Comparison of ENCODE assay signal across 14 mouse cellular contexts in genomic region chrX:139775084-139775612, GRCm38 (mm10). TPM values are rescaled to one million over a fixed set of nuclear protein-coding genes. Genes with fewer than 3 reads are reported as not detected.
DNase-seq lines count a peak whose midpoint lies in the region; ATAC-seq lines count a peak whose summit lies in the region.
"Had no signal": no experiment of that assay in that cellular context is flagged by ENCODE, and none has a peak within 500 bp of the region (broad histone marks: within the 10 kb centered on the region; RNA-seq: fewer than 3 reads in every experiment).

No protein-coding gene starts in this region.

- no peak overlapping the region for H3K4me3 ChIP-seq in liver, embryonic 13.5 days (replicated peaks)
- no peak overlapping the region for H3K4me3 ChIP-seq in liver, embryonic 11.5 days (ENCODE audit: low read depth, low read length)
- no peak overlapping the region for H3K4me3 ChIP-seq in intestine, embryonic 16.5 days (ENCODE audit: low read length)
- no peak overlapping the region for H3K4me3 ChIP-seq in midbrain, embryonic 14.5 days (replicated peaks; ENCODE audit: low read depth, low read length)
- H3K4me3 ChIP-seq: embryonic facial prominence, embryonic 10.5 days; heart, adult 2 months had no signal

- ATAC-seq in liver, embryonic 13.5 days (ENCODE audit: low read depth): 0 out of 2 replicates have a peak, but pooled peaks have one; percentile 3
- ATAC-seq in liver, embryonic 11.5 days (replicated peaks; ENCODE audit: low FRiP score): no peak
- peak; percentile 52 for ATAC-seq in intestine, embryonic 16.5 days
- no peak for ATAC-seq in midbrain, embryonic 14.5 days (ENCODE audit: low FRiP score, low TSS enrichment)
- ATAC-seq: forebrain, embryonic 14.5 days; midbrain, embryonic 16.5 days had no signal

- peaks cover 11% of the 10 kb centered on the region; the same call in 1 of the 2 replicates for H3K4me1 ChIP-seq in liver, embryonic 13.5 days (replicated peaks)
- no peaks in the 10 kb centered on the region for H3K4me1 ChIP-seq in liver, embryonic 11.5 days (replicated peaks; ENCODE audit: control insufficient read depth, insufficient read depth, low read length)
- peaks cover 4% of the 10 kb centered on the region; the same call in 1 of the 2 replicates for H3K4me1 ChIP-seq in intestine, embryonic 16.5 days (ENCODE audit: control insufficient read depth, insufficient read depth, low read length)
- no peaks in the 10 kb centered on the region for H3K4me1 ChIP-seq in midbrain, embryonic 14.5 days (ENCODE audit: control insufficient read depth, insufficient read depth, low read length)
- H3K4me1 ChIP-seq: embryonic facial prominence, embryonic 10.5 days had no signal

- H3K27ac ChIP-seq in liver, embryonic 13.5 days: no peak overlapping the region
- no peak overlapping the region for H3K27ac ChIP-seq in liver, embryonic 11.5 days (ENCODE audit: low read depth, low read length)
- no peak overlapping the region for H3K27ac ChIP-seq in intestine, embryonic 16.5 days (ENCODE audit: low read length)
- H3K27ac ChIP-seq in midbrain, embryonic 14.5 days (replicated peaks; ENCODE audit: low read depth, low read length): no peak overlapping the region
- H3K27ac ChIP-seq: embryonic facial prominence, embryonic 10.5 days; heart, adult 2 months; liver, embryonic 14.5 days had no signal

- WGBS in liver, embryonic 13.5 days (ENCODE audit: insufficient replicate concordance): 60% methylated on average over 7 of the region's 7 CpGs
- 76% methylated on average over 7 of the region's 7 CpGs for WGBS in liver, embryonic 11.5 days
- 55% methylated on average over 7 of the region's 7 CpGs for WGBS in intestine, embryonic 16.5 days
- 74% methylated on average over 7 of the region's 7 CpGs for WGBS in midbrain, embryonic 14.5 days

- H3K9ac ChIP-seq in liver, embryonic 13.5 days: no peak overlapping the region
- no peak overlapping the region for H3K9ac ChIP-seq in liver, embryonic 11.5 days (ENCODE audit: low read depth, low read length)
- no peak overlapping the region for H3K9ac ChIP-seq in intestine, embryonic 16.5 days (ENCODE audit: low read depth, low read length)
- no peak overlapping the region for H3K9ac ChIP-seq in midbrain, embryonic 14.5 days (replicated peaks; ENCODE audit: low read length)
- H3K9ac ChIP-seq: liver, embryonic 14.5 days had no signal

- H3K9me3 ChIP-seq in liver, embryonic 13.5 days (replicated peaks): no peaks in the 10 kb centered on the region
- H3K9me3 ChIP-seq in liver, embryonic 11.5 days (ENCODE audit: control insufficient read depth, low read length): no peaks in the 10 kb centered on the region
- H3K9me3 ChIP-seq in intestine, embryonic 16.5 days (ENCODE audit: control insufficient read depth, low read length): no peaks in the 10 kb centered on the region
- H3K9me3 ChIP-seq in midbrain, embryonic 14.5 days (ENCODE audit: control insufficient read depth, low read length): no peaks in the 10 kb centered on the region
- H3K9me3 ChIP-seq: embryonic facial prominence, embryonic 10.5 days had no signal

- intact Hi-C loops in gastrocnemius, postnatal 14 days (cut with DNase I; ENCODE audit: low total_unique reads): no loop called here

- no peaks in the 10 kb centered on the region for H3K36me3 ChIP-seq in liver, embryonic 13.5 days
- H3K36me3 ChIP-seq in liver, embryonic 11.5 days (ENCODE audit: control insufficient read depth, insufficient read depth, low read length): no peaks in the 10 kb centered on the region
- no peaks in the 10 kb centered on the region for H3K36me3 ChIP-seq in intestine, embryonic 16.5 days (ENCODE audit: control insufficient read depth, insufficient read depth, low read length)
- H3K36me3 ChIP-seq in midbrain, embryonic 14.5 days (ENCODE audit: control insufficient read depth, insufficient read depth, low read length): no peaks in the 10 kb centered on the region
- H3K36me3 ChIP-seq: embryonic facial prominence, embryonic 10.5 days had no signal

- H3K27me3 ChIP-seq in liver, embryonic 13.5 days: no peaks in the 10 kb centered on the region
- H3K27me3 ChIP-seq in liver, embryonic 11.5 days (replicated peaks; ENCODE audit: control insufficient read depth, insufficient read depth, low read length): no peaks in the 10 kb centered on the region
- H3K27me3 ChIP-seq in intestine, embryonic 16.5 days (replicated peaks; ENCODE audit: control insufficient read depth, insufficient read depth, low read length): no peaks in the 10 kb centered on the region; the same call in 1 of the 2 replicates
- H3K27me3 ChIP-seq in midbrain, embryonic 14.5 days (ENCODE audit: control insufficient read depth, insufficient read depth, low read length): 0 out of 2 replicates have a peak, but pooled peaks cover 3% of the 10 kb centered on the region

- H3K4me2 ChIP-seq in liver, embryonic 13.5 days: no peak overlapping the region
- no peak overlapping the region for H3K4me2 ChIP-seq in liver, embryonic 11.5 days
- no peak overlapping the region for H3K4me2 ChIP-seq in intestine, embryonic 16.5 days (ENCODE audit: low read depth, low read length)
- no peak overlapping the region for H3K4me2 ChIP-seq in midbrain, embryonic 14.5 days (ENCODE audit: low read length)

- peak; percentile 7 for DNase-seq in gastrocnemius, postnatal 10 days
- no peak for DNase-seq in gastrocnemius, postnatal 14 days
- DNase-seq in liver, embryonic 13.5 days: no peak
- no peak for DNase-seq in liver, embryonic 11.5 days (ENCODE audit: low spot score)
- DNase-seq in adrenal gland, adult (ENCODE audit: inconsistent age in 2 of 2, low spot score in 1 of 2): peak; percentile 74 to 81
- no peak for DNase-seq in thymus, postnatal 36 days
- DNase-seq in midbrain, embryonic 14.5 days: no peak
- DNase-seq: thymus, postnatal 14 days had no signal

RNA-seq across cellular contexts. Expression of gene Ripply1, which starts 7.0 kb away (rescaled TPM):
- total RNA-seq in gastrocnemius, postnatal 10 days (2021): 1 to 10 TPM in 1 of 2 experiments, under 1 TPM in 1; 0.92 to 1.7 TPM
- under 1 TPM; 0.40 to 0.62 TPM for total RNA-seq in gastrocnemius, postnatal 14 days (2021)
- polyA plus RNA-seq in liver, embryonic 13.5 days (2015; fragmentation: Nextera tagmentation; extraction: Ambion mirVana): not detected in 2 replicates
- polyA plus RNA-seq in liver, embryonic 11.5 days (2014; fragmentation: Nextera tagmentation; extraction: Ambion mirVana): not detected in 2 replicates
- not detected in 2 replicates for polyA plus RNA-seq in intestine, embryonic 16.5 days (2015; fragmentation: Nextera tagmentation; extraction: Ambion mirVana)
- polyA plus RNA-seq in midbrain, embryonic 14.5 days (2014; fragmentation: Nextera tagmentation; extraction: Ambion mirVana): not detected in 2 replicates
- total RNA-seq: heart, adult 2 months had no signal
- polyA plus RNA-seq: forebrain, embryonic 14.5 days; heart, adult 2 months had no signal

RNA-seq across cellular contexts. Expression of gene Cldn2, which starts 25.5 kb away (rescaled TPM):
- under 1 TPM; 0.54 to 0.65 TPM for total RNA-seq in gastrocnemius, postnatal 10 days (2021)
- under 1 TPM; 0.16 to 0.18 TPM for total RNA-seq in gastrocnemius, postnatal 14 days (2021)
- polyA plus RNA-seq in liver, embryonic 13.5 days (2015; fragmentation: Nextera tagmentation; extraction: Ambion mirVana): 0.25 and 0.32 TPM in 2 replicates
- polyA plus RNA-seq in liver, embryonic 11.5 days (2014; fragmentation: Nextera tagmentation; extraction: Ambion mirVana): 0.11 and 0.23 TPM in 2 replicates
- 88.3 and 108 TPM in 2 replicates for polyA plus RNA-seq in intestine, embryonic 16.5 days (2015; fragmentation: Nextera tagmentation; extraction: Ambion mirVana)
- 0.09 and 0.20 TPM in 2 replicates for polyA plus RNA-seq in midbrain, embryonic 14.5 days (2014; fragmentation: Nextera tagmentation; extraction: Ambion mirVana)
- total RNA-seq: heart, adult 2 months had no signal

Comparison
In these comparisons a context has a peak if more than half of its experiments do, and no peak if none do; other contexts are left out.
1. DNase-seq: peak in gastrocnemius, postnatal 10 days (single experiment) and adrenal gland, adult (2 of 2); none in gastrocnemius, postnatal 14 days (single experiment), liver, embryonic 13.5 days (single experiment), liver, embryonic 11.5 days (single experiment), thymus, postnatal 36 days (0 of 2) and midbrain, embryonic 14.5 days (single experiment).
2. ATAC-seq: peak in liver, embryonic 13.5 days (single experiment) and intestine, embryonic 16.5 days (single experiment); none in liver, embryonic 11.5 days (single experiment) and midbrain, embryonic 14.5 days (single experiment).
3. RNA of gene Cldn2, which starts 25.5 kb away (polyA plus RNA-seq): 88.3 to 108 TPM in intestine, embryonic 16.5 days; 0.25 to 0.32 TPM in liver, embryonic 13.5 days, 0.09 to 0.20 TPM in midbrain, embryonic 14.5 days and 0.11 to 0.23 TPM in liver, embryonic 11.5 days; every median in the first group is over 10 times any median in the second.